ENCODE assay signal across 16 mouse cellular contexts in the genomic region with DNA sequence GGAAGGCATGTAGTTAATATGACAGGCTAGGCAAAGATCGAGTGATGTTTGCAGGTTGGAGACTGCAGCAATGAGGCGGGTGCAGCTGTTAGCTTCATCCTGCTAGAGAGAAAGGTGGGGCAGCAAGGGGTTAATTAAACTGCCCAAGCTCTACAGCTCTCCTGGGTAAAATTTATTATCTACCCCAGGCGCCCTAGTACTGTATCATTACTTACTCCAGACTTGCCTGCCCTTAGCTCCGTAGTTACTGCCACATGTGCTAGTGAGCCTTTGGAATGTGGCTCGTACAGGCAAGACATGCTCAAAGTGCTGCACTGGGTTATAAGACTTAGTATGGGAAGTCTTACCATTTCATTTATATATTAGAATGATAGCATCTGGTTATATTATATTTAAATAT. TPM values are rescaled to one million over a fixed set of nuclear protein-coding genes. Genes with fewer than 3 reads are reported as not detected.
DNase-seq lines count a peak whose midpoint lies in the region; ATAC-seq and TF ChIP-seq lines count a peak whose summit lies in the region.
"Had no signal": no experiment of that assay in that cellular context is flagged by ENCODE, and none has a peak within 500 bp of the region (broad histone marks: within the 10 kb centered on the region; RNA-seq: fewer than 3 reads in every experiment).

No protein-coding gene starts in this region.

- 71% methylated on average over 5 of the region's 5 CpGs for WGBS in heart, adult 2 months
- WGBS in liver, embryonic 12.5 days (ENCODE audit: insufficient replicate concordance) = 55% methylated on average over 5 of the region's 5 CpGs
- WGBS in liver, postnatal 0 days (ENCODE audit: insufficient replicate concordance) = 60% methylated on average over 5 of the region's 5 CpGs
- 3% methylated on average over 5 of the region's 5 CpGs for WGBS in limb, embryonic 12.5 days
- WGBS in neural tube, embryonic 14.5 days = 20% methylated on average over 5 of the region's 5 CpGs

- H3K27me3 ChIP-seq in heart, adult 2 months (ENCODE audit: control insufficient read depth, insufficient read depth, low read length) = no peaks in the 10 kb centered on the region
- no peaks in the 10 kb centered on the region for H3K27me3 ChIP-seq in liver, embryonic 12.5 days (replicated peaks)
- H3K27me3 ChIP-seq in liver, postnatal 0 days (ENCODE audit: insufficient read depth, low read length) = no peaks in the 10 kb centered on the region
- no peaks in the 10 kb centered on the region for H3K27me3 ChIP-seq in limb, embryonic 12.5 days
- no peaks in the 10 kb centered on the region for H3K27me3 ChIP-seq in neural tube, embryonic 14.5 days (ENCODE audit: control insufficient read depth, insufficient read depth, low read length)
- H3K27me3 ChIP-seq: megakaryocyte, embryonic 14.5 days; Patski had no signal

- H3K4me2 ChIP-seq in liver, embryonic 12.5 days = no peak overlapping the region
- H3K4me2 ChIP-seq in liver, postnatal 0 days (ENCODE audit: low read depth, low read length) = no peak overlapping the region
- peak overlapping the region; percentile 13; the same call in 1 of the 2 replicates for H3K4me2 ChIP-seq in limb, embryonic 12.5 days
- no peak overlapping the region for H3K4me2 ChIP-seq in neural tube, embryonic 14.5 days (ENCODE audit: low read depth, low read length)

- peaks cover 4% of the 10 kb centered on the region for H3K36me3 ChIP-seq in heart, adult 2 months (ENCODE audit: control insufficient read depth, insufficient read depth, low read length)
- peaks cover 31% of the 10 kb centered on the region for H3K36me3 ChIP-seq in liver, embryonic 12.5 days
- H3K36me3 ChIP-seq in liver, postnatal 0 days (replicated peaks; ENCODE audit: insufficient read depth, low read length) = 0 out of 2 replicates have a peak, but pooled peaks cover 3% of the 10 kb centered on the region
- peaks cover 6% of the 10 kb centered on the region for H3K36me3 ChIP-seq in limb, embryonic 12.5 days
- no peaks in the 10 kb centered on the region for H3K36me3 ChIP-seq in neural tube, embryonic 14.5 days (ENCODE audit: control insufficient read depth, insufficient read depth, low read length)

- DNase-seq in heart, adult 2 months = no peak
- DNase-seq in heart, postnatal 10 days = no peak
- DNase-seq in liver, postnatal 0 days = no peak
- DNase-seq in layer of hippocampus, adult 9-11 months = no peak
- no peak for DNase-seq in layer of hippocampus, postnatal 36 days
- DNase-seq: cerebellum, postnatal 14 days; kidney, adult 9 months; left cerebral cortex, postnatal 4 days; right cerebral cortex, postnatal 25 days had no signal

- 0 out of 2 replicates have a peak, but pooled peaks have one; percentile 44 for ATAC-seq in liver, embryonic 12.5 days
- no peak for ATAC-seq in liver, postnatal 0 days
- ATAC-seq in limb, embryonic 12.5 days (ENCODE audit: insufficient number of reproducible peaks, insufficient read depth, low FRiP score, low TSS enrichment, low read depth) = peak; percentile 89
- ATAC-seq in neural tube, embryonic 14.5 days (ENCODE audit: low read depth) = peak; percentile 56; the same call in 1 of the 2 replicates
- ATAC-seq: forebrain, embryonic 14.5 days; lung, postnatal 0 days; Patski had no signal

- TF ChIP-seq EP300 in heart, adult 2 months (IDR thresholded peaks at IDR 0.05; ENCODE audit: insufficient read depth, low read depth, low read length) = no peak
- no peak for TF ChIP-seq EP300 in liver, postnatal 0 days (IDR thresholded peaks at IDR 0.05; ENCODE audit: low read depth)

- H3K79me2 ChIP-seq in heart, adult 2 months (replicated peaks; ENCODE audit: control insufficient read depth, insufficient read depth, low read length) = peaks cover 5% of the 10 kb centered on the region; the same call in 1 of the 2 replicates

- H3K4me3 ChIP-seq in heart, adult 2 months = no peak overlapping the region
- no peak overlapping the region for H3K4me3 ChIP-seq in liver, embryonic 12.5 days
- H3K4me3 ChIP-seq in liver, postnatal 0 days (ENCODE audit: low read depth, low read length) = no peak overlapping the region
- no peak overlapping the region for H3K4me3 ChIP-seq in limb, embryonic 12.5 days (replicated peaks)
- no peak overlapping the region for H3K4me3 ChIP-seq in neural tube, embryonic 14.5 days (ENCODE audit: low read depth, low read length)
- H3K4me3 ChIP-seq: megakaryocyte, embryonic 14.5 days had no signal

- no peaks in the 10 kb centered on the region for H3K9me3 ChIP-seq in liver, embryonic 12.5 days (replicated peaks)
- H3K9me3 ChIP-seq in liver, postnatal 0 days (ENCODE audit: low read length) = no peaks in the 10 kb centered on the region
- no peaks in the 10 kb centered on the region for H3K9me3 ChIP-seq in limb, embryonic 12.5 days
- H3K9me3 ChIP-seq in neural tube, embryonic 14.5 days (ENCODE audit: control insufficient read depth, low read length) = no peaks in the 10 kb centered on the region
- H3K9me3 ChIP-seq: megakaryocyte, embryonic 14.5 days had no signal

- no peak for TF ChIP-seq CTCF in heart, adult 2 months (IDR thresholded peaks at IDR 0.05)
- TF ChIP-seq CTCF in liver, postnatal 0 days (IDR thresholded peaks at IDR 0.05; ENCODE audit: low read depth) = no peak

- TF ChIP-seq POLR2A in heart, adult 2 months (IDR thresholded peaks at IDR 0.05; ENCODE audit: insufficient read depth, low read depth, low read length) = no peak

- H3K9ac ChIP-seq in heart, adult 2 months (ENCODE audit: low read depth, low read length) = no peak overlapping the region
- H3K9ac ChIP-seq in liver, embryonic 12.5 days = no peak overlapping the region
- H3K9ac ChIP-seq in liver, postnatal 0 days (replicated peaks) = no peak overlapping the region
- no peak overlapping the region for H3K9ac ChIP-seq in limb, embryonic 12.5 days (replicated peaks)
- no peak overlapping the region for H3K9ac ChIP-seq in neural tube, embryonic 14.5 days (replicated peaks; ENCODE audit: low read depth, low read length)

- peak overlapping the region; percentile 23 for H3K27ac ChIP-seq in heart, adult 2 months
- no peak overlapping the region for H3K27ac ChIP-seq in liver, embryonic 12.5 days
- no peak overlapping the region for H3K27ac ChIP-seq in liver, postnatal 0 days (ENCODE audit: low read depth)
- H3K27ac ChIP-seq in limb, embryonic 12.5 days = no peak overlapping the region
- no peak overlapping the region for H3K27ac ChIP-seq in neural tube, embryonic 14.5 days (ENCODE audit: low read depth, low read length)

- intact Hi-C loops in heart, adult 2 months (cut with DNase I) = no loop called here
- intact Hi-C loops in heart, postnatal 10 days (cut with DNase I) = no loop called here

- peaks cover 11% of the 10 kb centered on the region for H3K4me1 ChIP-seq in heart, adult 2 months (ENCODE audit: control insufficient read depth, insufficient read depth, low read length)
- H3K4me1 ChIP-seq in liver, embryonic 12.5 days = no peaks in the 10 kb centered on the region
- no peaks in the 10 kb centered on the region; the same call in 1 of the 2 replicates for H3K4me1 ChIP-seq in liver, postnatal 0 days (ENCODE audit: insufficient read depth)
- H3K4me1 ChIP-seq in limb, embryonic 12.5 days (replicated peaks) = peaks cover 27% of the 10 kb centered on the region
- H3K4me1 ChIP-seq in neural tube, embryonic 14.5 days (ENCODE audit: control insufficient read depth, insufficient read depth, low read length) = peaks cover 4% of the 10 kb centered on the region; the same call in 1 of the 2 replicates

RNA-seq across cellular contexts. Expression of gene Rab3gap2, which starts 12.4 kb away (rescaled TPM):
- total RNA-seq in heart, adult 2 months (2021) = 10 to 100 TPM; 19.9 to 20.2 TPM
- 10.3 and 12.0 TPM in 2 replicates for polyA plus RNA-seq in heart, adult 2 months (2012; rRNA removed)
- total RNA-seq in heart, postnatal 10 days (2021) = 10 to 100 TPM; 25.5 TPM
- polyA plus RNA-seq in liver, embryonic 12.5 days (2016; fragmentation: Nextera tagmentation; extraction: Ambion mirVana) = 18.4 and 19.3 TPM in 2 replicates
- polyA plus RNA-seq in liver, postnatal 0 days (2015; fragmentation: Nextera tagmentation; extraction: Ambion mirVana) = 6.0 and 7.3 TPM in 2 replicates
- 24.6 and 24.7 TPM in 2 replicates for polyA plus RNA-seq in limb, embryonic 12.5 days (2016; fragmentation: Nextera tagmentation; extraction: Ambion mirVana)
- polyA plus RNA-seq in neural tube, embryonic 14.5 days (2014; fragmentation: Nextera tagmentation; extraction: Ambion mirVana) = 31.5 and 34.9 TPM in 2 replicates
- total RNA-seq in layer of hippocampus, postnatal 36 days (2021) = 10 to 100 TPM; 62.6 to 65.9 TPM
